In genomic region chr6:116649811-116650210, GRCm38 (mm10) we compare ENCODE assay signal across 14 mouse cellular contexts. TPM values are rescaled to one million over a fixed set of nuclear protein-coding genes. Genes with fewer than 3 reads are reported as not detected.
A peak's percentile ranks its signal among the peaks of the same experiment; 100 is the strongest.
DNase-seq lines count a peak whose midpoint lies in the region; ATAC-seq and TF ChIP-seq lines count a peak whose summit lies in the region.
"Had no signal": no experiment of that assay in that cellular context is flagged by ENCODE, and none has a peak within 500 bp of the region (broad histone marks: within the 10 kb centered on the region; RNA-seq: fewer than 3 reads in every experiment).

No protein-coding gene starts in this region.

- 0 out of 2 replicates have a peak, but pooled peaks cover 2% of the 10 kb centered on the region for H3K79me2 ChIP-seq in liver, adult 2 months (ENCODE audit: control insufficient read depth, insufficient read depth, low read length)

- ATAC-seq in liver, embryonic 12.5 days = no peak
- ATAC-seq in common myeloid progenitor, adult 5-6 weeks (replicated peaks; ENCODE audit: low read depth, poor library complexity, severe bottlenecking) = peak; percentile 23
- ATAC-seq in megakaryocyte progenitor cell, adult 5-6 weeks (replicated peaks; ENCODE audit: poor library complexity) = 0 out of 2 replicates have a peak, but pooled peaks have one; percentile 17
- ATAC-seq: forebrain, embryonic 16.5 days; hindbrain, postnatal 0 days had no signal

- peak overlapping the region; percentile 19 for H3K9ac ChIP-seq in liver, adult 2 months (ENCODE audit: low read depth, low read length)
- H3K9ac ChIP-seq in liver, embryonic 12.5 days = no peak overlapping the region
- H3K9ac ChIP-seq: midbrain, embryonic 12.5 days had no signal

- TF ChIP-seq POLR2A in liver, adult 2 months (IDR thresholded peaks at IDR 0.05; ENCODE audit: extremely low read depth, insufficient read depth, low read length) = no peak

- H3K4me3 ChIP-seq in liver, adult 2 months (ENCODE audit: insufficient read depth, low read depth, low read length) = no peak overlapping the region
- H3K4me3 ChIP-seq in liver, embryonic 12.5 days = no peak overlapping the region
- no peak overlapping the region for H3K4me3 ChIP-seq in embryonic facial prominence, embryonic 10.5 days
- H3K4me3 ChIP-seq: midbrain, embryonic 12.5 days had no signal

- H3K36me3 ChIP-seq in liver, adult 2 months (ENCODE audit: control insufficient read depth, insufficient read depth, low read length) = peaks cover 12% of the 10 kb centered on the region
- H3K36me3 ChIP-seq in liver, embryonic 12.5 days = no peaks in the 10 kb centered on the region
- H3K36me3 ChIP-seq in embryonic facial prominence, embryonic 10.5 days (replicated peaks) = peaks cover 7% of the 10 kb centered on the region; the same call in 1 of the 2 replicates

- no peaks in the 10 kb centered on the region for H3K27me3 ChIP-seq in liver, adult 2 months (ENCODE audit: control insufficient read depth, insufficient read depth, low read length)
- no peaks in the 10 kb centered on the region for H3K27me3 ChIP-seq in liver, embryonic 12.5 days (replicated peaks)
- H3K27me3 ChIP-seq in embryonic facial prominence, embryonic 10.5 days (replicated peaks; ENCODE audit: low read depth, poor library complexity, severe bottlenecking) = no peaks in the 10 kb centered on the region
- H3K27me3 ChIP-seq: midbrain, embryonic 12.5 days had no signal

- H3K9me3 ChIP-seq in liver, embryonic 12.5 days (replicated peaks) = no peaks in the 10 kb centered on the region
- H3K9me3 ChIP-seq in embryonic facial prominence, embryonic 10.5 days = no peaks in the 10 kb centered on the region
- H3K9me3 ChIP-seq: midbrain, embryonic 12.5 days had no signal

- intact Hi-C loops in heart, postnatal 25 days (cut with DNase I) = loop anchor here (1.0 to 10.0 kb wide), 6 partner anchors 18 to 1415 kb away; no protein-coding TSS in a partner anchor

- H3K4me1 ChIP-seq in liver, adult 2 months (ENCODE audit: control insufficient read depth, insufficient read depth, low read length) = peaks cover 24% of the 10 kb centered on the region
- H3K4me1 ChIP-seq in liver, embryonic 12.5 days = peaks cover 16% of the 10 kb centered on the region
- H3K4me1 ChIP-seq in embryonic facial prominence, embryonic 10.5 days = peaks cover 20% of the 10 kb centered on the region
- H3K4me1 ChIP-seq: midbrain, embryonic 12.5 days had no signal

- H3K4me2 ChIP-seq in liver, embryonic 12.5 days = no peak overlapping the region
- H3K4me2 ChIP-seq: midbrain, embryonic 12.5 days had no signal

- peak overlapping the region; percentile 78 for H3K27ac ChIP-seq in liver, adult 2 months (replicated peaks; ENCODE audit: insufficient read depth, low read depth, low read length)
- H3K27ac ChIP-seq in liver, embryonic 12.5 days = no peak overlapping the region
- H3K27ac ChIP-seq in embryonic facial prominence, embryonic 10.5 days (replicated peaks) = no peak overlapping the region
- H3K27ac ChIP-seq: hindbrain, postnatal 0 days; midbrain, embryonic 12.5 days had no signal

- TF ChIP-seq CTCF in liver, adult 2 months (IDR thresholded peaks at IDR 0.05; ENCODE audit: low read depth, low read length) = no peak

- DNase-seq in heart, adult 11 months = peak; percentile 91
- no peak for DNase-seq in heart, postnatal 25 days (ENCODE audit: low spot score)
- DNase-seq in liver, adult 2 months (ENCODE audit: extremely low read depth, low read depth, low spot score) = no peak
- no peak for DNase-seq in kidney, adult 9 months
- no peak for DNase-seq in embryonic facial prominence, embryonic 10.5 days (ENCODE audit: low spot score)
- DNase-seq: gastrocnemius, postnatal 14 days; right cerebral cortex, postnatal 25 days; thymus, postnatal 4 days had no signal

- 56% methylated on average over 7 of the region's 7 CpGs for WGBS in liver, adult 2 months
- 47% methylated on average over 7 of the region's 7 CpGs for WGBS in liver, embryonic 12.5 days (ENCODE audit: insufficient replicate concordance)
- 86% methylated on average over 7 of the region's 7 CpGs for WGBS in embryonic facial prominence, embryonic 10.5 days

RNA-seq across cellular contexts. Expression of gene Depp1, which starts 0.6 kb away (rescaled TPM):
- total RNA-seq in heart, postnatal 25 days (2021) = 10 to 100 TPM; 45.7 to 58.1 TPM
- total RNA-seq in liver, adult 2 months (2014; rRNA removed) = 125 and 199 TPM in 2 replicates
- 210 and 244 TPM in 2 replicates for polyA plus RNA-seq in liver, adult 2 months (2012; rRNA removed)
- polyA plus RNA-seq in liver, embryonic 12.5 days (2016; fragmentation: Nextera tagmentation; extraction: Ambion mirVana) = 2.2 and 3.3 TPM in 2 replicates
- 0.63 and 1.6 TPM in 2 replicates for total RNA-seq in common myeloid progenitor, adult 5-6 weeks (2017)
- 0.44 TPM in 1 of 2 replicates, not detected in the other for total RNA-seq in megakaryocyte progenitor cell, adult 5-6 weeks (2015)
- 0.08 TPM in 1 of 2 replicates, not detected in the other for total RNA-seq in megakaryocyte progenitor cell, adult 5-6 weeks (2017)
- polyA plus RNA-seq in embryonic facial prominence, embryonic 10.5 days (2016; fragmentation: Nextera tagmentation; extraction: Ambion mirVana) = 16.5 and 20.6 TPM in 2 replicates

RNA-seq across cellular contexts. Expression of gene Zfp422, which starts 21.0 kb away (rescaled TPM):
- total RNA-seq in heart, postnatal 25 days (2021) = 10 to 100 TPM; 19.0 to 20.8 TPM
- total RNA-seq in liver, adult 2 months (2014; rRNA removed) = 5.6 and 7.0 TPM in 2 replicates
- polyA plus RNA-seq in liver, adult 2 months (2012; rRNA removed) = 6.6 and 7.0 TPM in 2 replicates
- 43.6 and 45.1 TPM in 2 replicates for polyA plus RNA-seq in liver, embryonic 12.5 days (2016; fragmentation: Nextera tagmentation; extraction: Ambion mirVana)
- total RNA-seq in common myeloid progenitor, adult 5-6 weeks (2017) = 79.8 and 85.1 TPM in 2 replicates
- total RNA-seq in megakaryocyte progenitor cell, adult 5-6 weeks (2015) = 129 and 134 TPM in 2 replicates
- 58.4 and 63.3 TPM in 2 replicates for total RNA-seq in megakaryocyte progenitor cell, adult 5-6 weeks (2017)
- polyA plus RNA-seq in embryonic facial prominence, embryonic 10.5 days (2016; fragmentation: Nextera tagmentation; extraction: Ambion mirVana) = 267 TPM in 2 replicates

RNA-seq across cellular contexts. Expression of gene Rassf4, which starts 23.9 kb away (rescaled TPM):
- 1 to 10 TPM; 5.8 to 8.2 TPM for total RNA-seq in heart, postnatal 25 days (2021)
- 3.1 and 3.6 TPM in 2 replicates for total RNA-seq in liver, adult 2 months (2014; rRNA removed)
- polyA plus RNA-seq in liver, adult 2 months (2012; rRNA removed) = 1.3 and 2.2 TPM in 2 replicates
- 3.3 and 4.0 TPM in 2 replicates for polyA plus RNA-seq in liver, embryonic 12.5 days (2016; fragmentation: Nextera tagmentation; extraction: Ambion mirVana)
- 15.0 and 17.4 TPM in 2 replicates for total RNA-seq in common myeloid progenitor, adult 5-6 weeks (2017)
- 44.9 and 57.1 TPM in 2 replicates for total RNA-seq in megakaryocyte progenitor cell, adult 5-6 weeks (2015)
- 35.8 and 40.9 TPM in 2 replicates for total RNA-seq in megakaryocyte progenitor cell, adult 5-6 weeks (2017)
- 12.8 and 19.0 TPM in 2 replicates for polyA plus RNA-seq in embryonic facial prominence, embryonic 10.5 days (2016; fragmentation: Nextera tagmentation; extraction: Ambion mirVana)

Comparison
In these comparisons a context has a peak if more than half of its experiments do, and no peak if none do; other contexts are left out.
1. RNA of gene Depp1, which starts 0.6 kb away (total RNA-seq): 125 to 199 TPM in liver, adult 2 months and 45.7 to 58.1 TPM in heart, postnatal 25 days; 0.63 to 1.6 TPM in common myeloid progenitor, adult 5-6 weeks and 0.08 to 0.44 TPM in megakaryocyte progenitor cell, adult 5-6 weeks; every median in the first group is over 10 times any median in the second.